Mouse (Mus musculus): ENCODE results near the gene Fam163a. TPM values are rescaled to one million over a fixed set of nuclear protein-coding genes. Genes with fewer than 3 reads are reported as not detected.

Fam163a gene
- total and polyA plus RNA-seq, 3 experiments: not detected

DNA sequence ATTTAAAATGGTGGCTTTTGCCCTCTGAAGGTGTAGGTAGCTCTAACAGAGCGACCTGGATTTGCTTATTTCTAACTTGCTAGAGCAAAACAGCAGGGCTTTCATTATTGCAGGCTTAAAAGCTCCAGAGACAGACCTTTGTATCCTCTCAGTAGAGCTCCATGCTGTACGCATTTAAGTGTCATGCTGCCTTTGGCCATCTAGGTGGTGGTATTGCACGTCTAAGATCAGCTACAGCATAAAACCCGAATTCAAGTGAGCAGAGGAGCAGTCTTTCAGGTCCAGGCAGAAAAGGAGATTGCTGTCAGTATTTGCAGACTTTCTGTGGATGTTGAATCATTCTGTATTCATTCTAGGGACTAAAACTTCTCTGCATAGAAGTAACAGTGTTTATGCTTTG is 161.8 kb downstream of the Fam163a start:
- dilution Hi-C loops (cut with MboI; ENCODE audit: extremely low pct_ligation_motif_present, extremely low pct_unique_long_range_greater_than_20kb, low sequenced_read_pairs): no loop called here
- DNase-seq (ENCODE audit: extremely low read depth): peak; percentile 75
- no peak overlapping the region for H3K4me3 ChIP-seq (replicated peaks in 1 of 3; ENCODE audit: low read depth in 2 of 3, low read length in 2 of 3, poor library complexity in 1 of 3)
- TF ChIP-seq MAFK (IDR thresholded peaks at IDR 0.05; ENCODE audit: insufficient replicate concordance, low read length) (no peak), MAZ (IDR thresholded peaks at IDR 0.05; ENCODE audit: low read depth, low read length) (no peak), ZNF384 (IDR thresholded peaks at IDR 0.05; ENCODE audit: low read depth, low read length) (no peak), USF2 (conservative IDR thresholded peaks at IDR 0.05; ENCODE audit: low read depth, low read length) (no peak), NRF1 (IDR thresholded peaks at IDR 0.05; ENCODE audit: low read depth, low read length) (no peak), SIN3A (IDR thresholded peaks at IDR 0.05; ENCODE audit: low read length) (0 out of 2 replicates have a peak, but pooled peaks have one; percentile 29), RCOR1 (conservative IDR thresholded peaks at IDR 0.05; ENCODE audit: low read depth, low read length) (no peak), ETS1 (conservative IDR thresholded peaks at IDR 0.05; ENCODE audit: low read depth, low read length) (no peak), KAT2A (IDR thresholded peaks at IDR 0.05; ENCODE audit: insufficient replicate concordance, low read length) (no peak), POLR2AphosphoS2 (IDR thresholded peaks at IDR 0.05; ENCODE audit: low read depth, low read length) (no peak), PAX5 (IDR thresholded peaks at IDR 0.05; ENCODE audit: low read length) (no peak), JUN (IDR thresholded peaks at IDR 0.05; ENCODE audit: insufficient read depth, low read depth, low read length) (no peak), EP300 (IDR thresholded peaks at IDR 0.05; ENCODE audit: low read length) (no peak), BHLHE40 (IDR thresholded peaks at IDR 0.05; ENCODE audit: low read depth, low read length) (no peak), NELFE (IDR thresholded peaks at IDR 0.05; ENCODE audit: low read depth, low read length) (no peak), MEF2A (IDR thresholded peaks at IDR 0.05; ENCODE audit: borderline replicate concordance, low read depth, low read length) (no peak), JUND (conservative IDR thresholded peaks at IDR 0.05; ENCODE audit: low read depth, low read length) (no peak), IRF4 (IDR thresholded peaks at IDR 0.05; ENCODE audit: low read depth, low read length) (no peak), POLR2A (IDR thresholded peaks at IDR 0.05; ENCODE audit: low read depth, low read length) (no peak), MAX (IDR thresholded peaks at IDR 0.05; ENCODE audit: low read length) (no peak), E2F4 (IDR thresholded peaks at IDR 0.05; ENCODE audit: insufficient replicate concordance, low read depth, low read length) (no peak), RAD21 (IDR thresholded peaks at IDR 0.05; ENCODE audit: low read depth, low read length) (peak; percentile 42), CHD2 (IDR thresholded peaks at IDR 0.05; ENCODE audit: low read length) (no peak), HCFC1 (IDR thresholded peaks at IDR 0.05; ENCODE audit: low read depth, low read length) (no peak), TCF12 (IDR thresholded peaks at IDR 0.05; ENCODE audit: low read depth, low read length) (no peak), ZMIZ1 (IDR thresholded peaks at IDR 0.05; ENCODE audit: low read depth, low read length) (no peak), ZC3H11A (IDR thresholded peaks at IDR 0.05; ENCODE audit: low read depth, low read length) (no peak), GABPA (IDR thresholded peaks at IDR 0.05; ENCODE audit: insufficient replicate concordance, low read depth, low read length) (no peak), TBP (conservative IDR thresholded peaks at IDR 0.05; ENCODE audit: low read depth, low read length) (no peak), CTCF (conservative IDR thresholded peaks at IDR 0.05 in 1 of 2, IDR thresholded peaks at IDR 0.05 in 1 of 2; ENCODE audit: low read depth in 2 of 2, low read length in 2 of 2) (peak; percentile 35 to 68), CHD1 (IDR thresholded peaks at IDR 0.05; ENCODE audit: low read depth, low read length) (no peak), ELF1 (IDR thresholded peaks at IDR 0.05; ENCODE audit: low read depth, low read length) (no peak), USF1 (IDR thresholded peaks at IDR 0.05; ENCODE audit: low read depth, low read length) (no peak), UBTF (IDR thresholded peaks at IDR 0.05; ENCODE audit: low read depth, low read length) (no peak), MYC (IDR thresholded peaks at IDR 0.05; ENCODE audit: low read depth, low read length) (peak; percentile 48; the same call in 1 of the 2 replicates), SMC3 (IDR thresholded peaks at IDR 0.05; ENCODE audit: low read depth, low read length) (peak; percentile 32), MXI1 (IDR thresholded peaks at IDR 0.05; ENCODE audit: low read depth, low read length) (no peak; the same call in 1 of the 2 replicates)
- peaks cover 4 to 59% of the 10 kb centered on the region in 2 experiments; a peak in 3 of 4 replicates for H3K4me1 ChIP-seq (ENCODE audit: control insufficient read depth in 1 of 2, insufficient read depth in 2 of 2)
- H3K27me3 ChIP-seq (replicated peaks): no peaks in the 10 kb centered on the region
- peaks cover 79% of the 10 kb centered on the region for H3K79me2 ChIP-seq (replicated peaks; ENCODE audit: control insufficient read depth, extremely low read depth, insufficient read depth, poor library complexity, severe bottlenecking)
- no peaks in the 10 kb centered on the region for H3K9me3 ChIP-seq (replicated peaks; ENCODE audit: low read length)
- H3K27ac ChIP-seq (ENCODE audit: insufficient read depth, low read depth): no peak overlapping the region
- in situ Hi-C loops (cut with MboI; ENCODE audit: low pct_ligation_motif_present, low pct_unique_long_range_greater_than_20kb, low sequenced_read_pairs): no loop called here
- H3K9ac ChIP-seq (ENCODE audit: insufficient read depth, low read depth): no peak overlapping the region
- peaks cover 30 to 49% of the 10 kb centered on the region in 2 experiments for H3K36me3 ChIP-seq (replicated peaks in 1 of 2; ENCODE audit: control insufficient read depth in 1 of 2, insufficient read depth in 1 of 2, low read length in 1 of 2)
- no peak overlapping the region for H3K4me2 ChIP-seq (ENCODE audit: insufficient read depth, low read depth, poor library complexity, severe bottlenecking)

All from CH12.LX (cell line).